Mouse (Mus musculus) adrenal gland, postnatal 14 days (tissue): Measurements from ENCODE around the gene Zscan20. TPM values are rescaled to one million over a fixed set of nuclear protein-coding genes. Genes with fewer than 3 reads are reported as not detected.

Source experiments
- DNase-seq: peaks from one replicate; pipeline ENCODE4 v3.0.0; 2021; ENCODE audit warnings: mixed read lengths
- long read RNA-seq, 2 experiments: library from polyadenylated mRNA; stranded (forward); transcript quantifications; one replicate each; pipeline ENCODE4 v2.0.0; 2021
- total RNA-seq: library from RNA; stranded (reverse); gene quantifications from 2 replicates; pipeline ENCODE4 v1.2.3, GENCODE M21; 2021

Gene Zscan20
- 5.0 and 6.5 TPM in 2 replicates for total RNA-seq
- long read RNA-seq, experiment 1, full-length matches to known transcripts: 1 of 2 reads
- long read RNA-seq, experiment 1, partial matches to known transcripts: 0 of 2 reads
- long read RNA-seq, experiment 1, other reads (novel, unspliced or antisense): 1 of 2 reads
- long read RNA-seq, experiment 2, full-length matches to known transcripts: 1 of 3 reads
- long read RNA-seq, experiment 2, partial matches to known transcripts: 0 of 3 reads
- long read RNA-seq, experiment 2, other reads (novel, unspliced or antisense): 2 of 3 reads

DNA sequence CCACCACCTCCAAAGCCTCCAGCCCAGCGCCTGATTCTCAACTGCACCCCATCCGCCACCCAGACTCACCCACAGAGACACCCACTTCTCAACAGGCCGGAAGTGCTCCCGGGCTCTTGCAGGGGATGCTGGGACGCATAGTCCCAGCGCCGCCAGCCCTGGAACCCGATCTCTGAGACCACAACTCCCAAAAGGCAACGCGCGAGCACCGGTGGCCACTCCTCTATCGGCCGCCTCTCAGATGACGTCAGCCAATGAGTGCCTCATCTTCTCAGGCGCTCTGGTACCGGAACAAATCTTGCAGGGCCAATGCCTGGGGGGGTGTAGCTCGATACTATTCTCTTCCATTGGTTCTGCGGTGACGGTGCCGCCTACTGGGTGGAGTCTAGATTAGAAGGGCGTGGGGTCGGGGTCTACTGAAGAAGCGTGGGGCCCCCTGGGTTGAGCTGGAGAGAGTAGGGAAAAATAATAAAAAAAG is at the start of gene Zscan20:
TSS of gene Zscan20 (minus strand) at position 174 of the 478 bp plus-strand sequence.
- peak; percentile 97 for DNase-seq

DNA sequence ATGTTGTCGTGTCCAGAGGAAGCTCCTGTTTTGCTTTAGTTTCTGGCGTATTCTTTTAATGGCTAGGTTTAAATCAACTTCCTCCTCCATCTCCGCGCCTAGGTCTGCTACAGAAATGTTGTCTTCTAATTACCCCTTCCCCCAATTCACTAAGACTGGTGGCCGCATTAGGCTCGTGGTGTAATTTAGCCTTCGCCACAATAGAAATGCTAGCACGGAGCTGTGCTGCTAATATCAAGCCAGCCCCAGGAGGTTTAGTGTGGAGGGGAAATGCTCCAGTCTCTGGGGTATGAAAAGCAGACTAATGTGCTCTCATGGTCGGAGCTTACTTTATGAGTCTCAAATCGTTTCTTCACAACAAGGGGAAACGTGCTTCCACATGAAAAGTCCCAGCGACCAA is 45.5 kb upstream of the Zscan20 start:
- DNase-seq: no peak

DNA sequence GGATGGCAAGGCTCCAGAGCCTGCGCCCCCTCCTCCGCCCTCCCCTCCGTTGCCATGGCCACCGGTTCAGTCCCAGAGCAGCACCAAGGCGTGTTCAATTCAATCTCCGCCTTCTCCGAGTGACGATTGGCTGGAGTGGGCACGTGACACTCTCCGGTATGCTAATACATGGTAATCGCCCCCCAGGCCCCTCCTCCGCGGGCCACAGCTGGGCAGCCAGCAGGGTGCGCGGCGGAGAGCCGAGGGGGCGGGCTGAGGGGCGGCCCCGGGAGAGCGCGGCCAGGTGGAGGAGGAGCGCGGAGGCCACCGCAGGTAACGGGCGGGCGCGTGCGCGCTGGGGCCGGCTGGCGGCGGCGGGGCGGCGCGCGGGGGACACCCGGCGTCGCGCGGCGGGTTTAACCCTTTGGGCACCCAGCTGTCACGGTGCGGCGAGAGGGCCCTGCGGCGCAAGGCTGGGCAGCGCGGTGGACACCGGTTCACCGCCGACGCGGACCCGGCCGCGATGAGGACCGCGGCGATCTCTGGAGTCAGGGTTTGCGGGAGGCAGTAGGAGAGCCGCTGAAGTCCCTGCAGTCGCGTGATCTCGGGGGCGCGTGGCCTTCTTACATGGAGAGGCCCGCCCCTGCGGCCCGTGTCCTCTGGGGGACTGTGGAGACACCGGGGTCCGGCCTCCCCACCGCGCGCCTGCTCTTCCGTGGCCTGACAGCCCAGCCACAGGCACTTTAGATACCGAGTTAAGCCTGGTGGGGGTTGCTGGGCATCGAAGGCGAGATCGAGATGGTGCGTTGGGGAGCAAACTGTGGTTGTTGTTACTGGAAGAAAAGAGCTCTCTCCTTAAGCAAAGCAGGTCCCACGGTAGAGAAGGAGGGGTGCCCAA is 44.8 kb upstream of the Zscan20 start, which contains the start of gene Phc2:
TSS of gene Phc2 (plus strand) at position 198 of the 877 bp plus-strand sequence.
- peak; percentile 97 for DNase-seq

DNA sequence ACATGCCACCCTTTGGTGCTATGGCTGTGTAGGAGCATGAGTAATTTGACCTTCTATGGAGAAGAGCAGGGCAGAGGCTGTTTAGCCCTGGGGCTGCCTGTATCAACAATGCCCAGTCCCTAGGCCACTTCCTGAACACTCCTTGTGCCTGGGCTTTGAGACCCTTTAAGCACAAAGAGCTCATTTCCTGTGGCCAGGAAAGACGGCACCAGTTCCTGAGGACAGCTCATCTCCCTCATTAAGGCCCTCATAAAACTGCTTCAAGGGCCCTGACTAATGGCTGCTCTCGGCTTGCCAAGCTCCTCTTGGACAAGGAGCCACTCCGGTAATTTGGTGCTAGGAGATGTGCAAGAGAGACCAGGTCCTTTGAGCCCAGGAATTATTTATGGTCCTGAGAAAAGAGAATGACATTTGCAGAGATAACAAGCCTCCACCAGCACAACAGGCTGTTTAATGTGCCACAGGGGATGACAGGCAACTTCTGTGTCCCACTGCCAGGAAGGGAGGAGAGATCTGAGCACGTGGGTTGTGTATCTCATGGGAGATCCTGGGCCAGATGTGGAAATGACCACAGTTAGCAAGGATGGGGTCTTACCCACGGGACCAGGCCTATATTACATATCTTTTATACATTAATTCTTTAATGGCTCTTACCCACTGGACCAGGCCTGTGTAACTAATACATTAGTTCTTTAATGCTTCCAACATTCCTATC is 42.8 kb upstream of the Zscan20 start:
- DNase-seq: peak; percentile 68

DNA sequence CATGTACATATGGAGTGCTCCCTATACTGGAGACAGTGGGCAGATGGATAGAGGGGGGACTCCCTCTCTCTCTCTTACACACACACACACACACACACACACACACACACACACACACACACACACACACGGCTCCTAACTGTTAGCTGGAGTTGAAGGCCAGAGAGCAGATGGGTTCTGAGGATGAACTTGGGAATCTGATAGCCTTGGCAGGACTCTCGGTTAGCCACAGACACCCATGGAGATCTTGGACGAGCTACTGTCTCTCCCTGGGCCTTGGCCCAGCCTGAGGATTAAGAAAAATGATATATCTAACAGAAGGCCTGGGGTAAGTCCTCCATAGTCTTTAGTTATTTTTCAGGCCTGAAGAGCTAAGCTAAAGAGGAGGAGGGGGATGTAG is 41.6 kb upstream of the Zscan20 start:
- DNase-seq: no peak

DNA sequence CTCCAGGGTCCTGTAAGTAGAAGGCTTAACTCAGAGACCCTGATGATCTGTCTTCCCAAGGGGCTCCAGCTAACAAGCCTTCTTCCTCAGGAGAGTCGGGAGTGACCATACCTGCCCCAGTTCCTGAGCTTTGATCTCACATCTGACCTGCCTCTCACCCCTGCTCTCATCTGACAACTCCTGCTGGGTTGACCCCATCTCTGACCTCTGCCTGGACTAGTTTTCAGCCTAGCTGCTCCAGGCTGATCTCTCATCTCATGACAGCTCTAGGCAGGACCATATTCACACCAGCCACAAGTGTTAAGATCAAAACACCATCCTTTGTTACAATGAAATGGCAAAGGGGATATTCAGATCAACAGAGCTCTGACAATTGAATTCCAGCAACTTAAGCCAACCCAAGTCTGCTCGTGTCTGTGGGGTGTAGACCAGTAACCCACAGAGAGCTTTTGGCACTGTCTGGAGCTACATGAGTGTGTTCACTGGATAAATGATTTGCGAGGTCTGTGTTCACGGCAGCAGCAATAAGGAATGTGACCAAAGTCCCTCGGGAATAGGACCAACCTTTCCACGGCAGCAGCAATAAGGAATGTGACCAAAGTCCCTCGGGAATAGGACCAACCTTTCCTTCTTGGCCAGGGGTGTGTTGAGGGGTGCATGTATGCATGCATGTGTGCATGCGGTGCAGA is 38.8 kb upstream of the Zscan20 start:
- no peak for DNase-seq

DNA sequence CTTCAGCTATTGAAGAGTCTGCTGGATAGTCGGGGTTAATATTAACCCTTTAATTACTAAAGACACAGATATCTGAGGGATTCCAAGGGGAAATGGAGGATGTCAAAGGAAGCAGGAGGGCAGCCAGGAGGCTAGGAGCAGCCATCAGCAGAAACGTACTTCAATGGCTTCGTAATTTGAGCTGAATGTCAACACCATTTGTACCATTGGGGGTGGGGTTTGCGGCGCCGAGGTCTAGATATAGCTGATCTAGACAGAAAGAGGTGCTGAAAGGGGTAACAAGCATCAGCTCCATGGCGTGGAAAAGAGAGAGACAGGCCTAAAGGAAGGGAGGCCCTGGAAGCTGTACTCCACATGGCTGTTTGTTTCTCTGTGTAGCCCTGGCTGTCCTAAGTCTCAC is 36.9 kb upstream of the Zscan20 start:
- no peak for DNase-seq

DNA sequence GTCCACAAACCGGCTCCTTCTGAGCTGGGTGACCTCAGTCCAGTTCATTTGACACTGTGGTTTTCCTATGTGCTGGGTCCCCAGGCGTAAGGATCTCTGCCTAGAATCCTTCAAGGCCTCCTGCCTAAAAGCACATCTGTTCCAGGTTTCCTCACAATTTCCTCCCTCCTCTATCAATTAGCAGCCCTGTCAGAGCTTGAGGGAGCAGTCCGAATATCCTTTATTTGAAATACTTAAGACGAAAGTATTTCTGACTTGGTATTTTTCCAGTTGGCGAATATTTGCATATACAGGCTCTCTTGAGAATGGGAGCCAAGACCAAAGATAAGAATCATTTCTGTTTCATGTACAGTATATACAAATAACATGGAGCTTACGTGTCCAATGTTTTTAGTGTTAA is 36.0 kb upstream of the Zscan20 start:
- DNase-seq: no peak

DNA sequence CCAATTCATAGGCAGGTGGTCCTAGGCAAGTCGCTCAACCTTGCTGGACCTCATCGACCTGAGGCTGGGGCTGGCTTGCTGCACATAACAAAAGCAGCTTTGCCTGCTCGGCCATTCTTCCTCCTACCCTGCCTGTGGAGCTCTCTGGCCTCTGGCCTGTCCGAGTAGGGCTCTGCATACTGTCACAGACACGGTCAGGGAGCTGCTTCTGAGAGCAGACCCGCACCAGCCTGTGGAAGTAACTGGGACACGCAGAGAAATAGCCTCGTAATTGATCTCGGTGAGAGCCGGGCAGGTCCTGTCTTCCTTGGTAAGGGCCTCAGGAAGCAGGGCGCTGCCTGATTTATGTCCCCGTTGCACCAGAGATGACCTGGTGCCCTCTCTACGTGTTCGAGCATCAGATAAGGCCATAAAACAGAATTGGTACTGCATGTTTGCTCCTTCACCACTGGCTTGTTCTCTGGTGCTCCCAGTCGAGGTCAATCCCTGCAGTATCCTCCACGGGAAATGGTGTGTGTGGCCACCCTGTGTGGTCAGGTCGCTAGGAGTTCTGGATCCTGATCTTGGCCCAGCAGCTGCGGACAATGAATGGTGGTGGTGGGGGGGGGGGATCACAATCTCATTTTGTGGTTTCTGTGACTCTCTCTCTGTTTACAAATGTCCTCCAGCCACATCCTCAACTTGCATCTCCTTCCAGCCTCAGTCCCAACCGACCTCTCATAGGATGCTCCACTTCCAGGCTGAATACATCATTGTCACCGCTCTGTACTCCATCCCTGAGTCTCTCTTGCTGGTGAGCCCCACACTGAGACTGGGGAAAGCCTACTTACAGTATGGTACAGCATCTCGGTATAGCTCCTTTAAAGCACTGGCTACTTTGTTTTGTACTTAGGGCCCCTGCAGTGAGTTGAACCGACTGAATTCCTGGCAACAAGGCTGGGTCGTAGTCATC is 32.1 kb upstream of the Zscan20 start:
- DNase-seq: no peak

DNA sequence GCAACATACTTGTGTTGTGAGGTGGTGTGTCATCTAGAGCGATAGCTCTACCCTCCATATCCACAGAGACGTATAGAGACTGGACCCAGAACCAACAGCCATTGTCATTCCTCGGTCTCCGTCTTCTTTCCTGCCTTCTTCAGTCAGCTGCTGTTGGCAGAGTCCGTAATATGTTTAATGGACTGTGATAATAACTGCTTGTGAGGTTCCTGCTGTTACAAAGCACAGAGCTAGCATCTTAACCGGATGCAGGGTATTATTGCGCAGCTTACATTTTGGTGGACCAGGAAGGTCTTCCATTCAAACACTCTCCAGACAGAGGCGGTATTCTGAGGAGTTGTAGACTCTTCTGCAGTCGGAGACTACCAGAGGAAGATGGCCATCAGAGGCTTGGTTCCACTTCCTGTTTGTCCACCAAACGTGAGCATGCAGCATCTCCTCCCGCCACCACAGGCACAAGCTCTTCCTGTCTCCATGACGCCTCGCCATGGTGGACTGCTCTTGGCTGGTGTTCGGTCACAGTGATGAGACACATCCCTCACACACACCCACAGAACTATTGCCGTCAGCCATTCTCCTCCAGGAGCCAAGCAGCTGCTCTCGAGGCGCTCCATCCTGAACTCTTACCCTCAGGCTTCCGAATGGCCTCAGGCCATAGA is 28.5 kb upstream of the Zscan20 start:
- no peak for DNase-seq

DNA sequence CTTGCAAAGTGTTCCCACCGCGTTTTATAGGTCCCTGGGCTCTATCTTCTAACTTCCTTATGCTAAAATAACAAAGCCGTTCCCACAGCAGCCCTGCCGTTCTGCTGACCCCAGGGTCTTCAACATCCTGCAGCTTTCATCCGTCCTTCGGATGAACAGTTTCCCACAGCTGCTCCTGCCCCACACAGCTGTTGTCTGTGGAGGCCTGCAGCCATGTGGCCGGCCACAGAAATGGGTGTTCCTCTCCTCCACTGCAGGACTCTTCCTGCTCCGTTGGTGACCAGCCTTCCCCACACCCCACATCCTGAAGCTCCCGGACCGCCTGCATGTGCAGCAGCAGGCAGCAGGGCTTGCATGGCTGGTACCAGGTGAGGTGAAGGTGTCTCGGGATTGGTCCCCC is 27.4 kb upstream of the Zscan20 start:
- no peak for DNase-seq

DNA sequence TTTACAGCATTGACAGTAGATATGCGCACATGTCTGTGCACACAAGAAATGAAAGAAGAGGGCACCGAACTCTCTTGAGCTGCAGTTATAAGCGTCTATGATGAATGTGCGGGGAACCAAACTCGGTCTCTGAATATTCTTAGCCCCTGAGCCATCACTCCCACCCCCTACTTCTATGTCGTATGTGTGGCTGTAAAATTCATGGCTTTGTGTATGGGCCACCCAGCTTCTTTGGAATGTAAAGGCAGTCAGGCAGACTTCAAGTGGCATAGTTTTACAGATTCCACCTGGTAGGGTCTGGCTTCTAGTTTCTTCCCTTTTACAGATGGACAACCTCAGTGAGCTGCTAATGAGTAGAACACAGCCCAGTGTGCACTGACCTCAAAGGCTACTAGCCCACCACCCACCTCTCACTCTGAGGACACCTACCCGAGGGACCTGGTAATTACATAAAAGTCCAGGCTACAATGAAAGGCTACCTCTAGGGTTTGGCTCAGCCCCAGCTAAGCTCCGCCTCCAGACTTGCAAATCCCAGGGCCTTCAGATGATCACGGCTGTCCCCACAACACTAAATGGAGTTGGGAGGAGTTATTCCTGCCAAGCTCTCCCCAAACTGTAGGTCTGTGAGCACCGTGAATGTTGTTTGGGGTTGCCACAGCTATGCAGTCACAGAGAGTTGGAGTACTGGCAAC is 26.1 kb upstream of the Zscan20 start:
- peak; percentile 60 for DNase-seq

DNA sequence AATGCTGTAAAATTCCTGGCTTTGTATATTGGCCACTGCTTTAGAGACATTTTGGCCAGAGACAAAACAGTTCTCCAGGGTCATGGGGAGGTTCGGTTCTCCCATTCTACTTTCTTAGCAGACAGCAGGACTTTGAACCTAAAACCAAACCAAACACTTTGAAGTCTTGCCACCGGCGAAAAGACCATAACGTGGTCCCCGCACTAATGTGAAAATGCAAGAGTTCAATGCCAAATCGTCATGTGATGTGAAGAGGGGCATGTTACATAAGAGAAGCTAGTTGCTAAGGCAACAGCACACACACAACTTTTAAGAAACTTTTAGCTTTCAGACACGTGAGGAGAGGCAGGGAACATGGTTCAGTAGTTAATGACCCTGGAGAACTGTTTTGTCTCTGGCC is 25.6 kb upstream of the Zscan20 start:
- DNase-seq: peak; percentile 50

DNA sequence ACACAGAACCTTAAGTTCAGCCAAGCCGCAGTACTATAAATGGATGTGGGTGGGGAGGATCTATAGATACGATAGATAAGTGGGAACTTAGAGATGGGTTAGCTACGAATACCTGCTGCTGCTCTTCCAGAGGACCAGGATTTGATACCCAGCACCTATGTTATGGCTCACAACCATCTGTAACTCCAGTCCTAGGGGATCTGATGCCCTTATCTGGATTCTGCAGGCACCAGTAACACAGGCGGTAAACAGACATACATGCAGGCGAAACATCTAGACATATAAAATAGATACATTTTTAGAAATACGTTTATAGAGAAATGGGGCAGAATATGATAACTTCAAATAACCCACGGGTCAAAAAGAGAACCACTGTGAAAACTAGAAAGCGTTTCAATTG is 11.2 kb upstream of the Zscan20 start:
- DNase-seq: no peak

DNA sequence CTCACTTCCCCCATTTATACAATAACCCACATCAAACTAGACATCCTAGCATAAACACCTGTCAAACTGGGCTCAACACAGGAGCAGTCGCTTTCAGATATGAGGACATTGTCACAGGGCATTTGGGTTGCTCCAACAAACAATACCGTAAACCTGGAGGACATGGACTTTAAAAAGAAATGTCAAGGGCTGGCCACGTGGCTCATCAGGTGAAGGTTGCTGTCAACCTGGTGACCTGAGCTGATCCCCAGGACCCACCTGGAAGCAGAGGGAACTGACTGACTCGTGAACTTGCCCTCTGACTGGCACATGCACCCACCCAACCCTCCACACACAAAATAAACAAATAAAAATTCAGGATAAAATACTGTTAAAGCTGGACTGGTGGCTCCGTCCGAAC is 10.7 kb upstream of the Zscan20 start:
- DNase-seq: no peak

DNA sequence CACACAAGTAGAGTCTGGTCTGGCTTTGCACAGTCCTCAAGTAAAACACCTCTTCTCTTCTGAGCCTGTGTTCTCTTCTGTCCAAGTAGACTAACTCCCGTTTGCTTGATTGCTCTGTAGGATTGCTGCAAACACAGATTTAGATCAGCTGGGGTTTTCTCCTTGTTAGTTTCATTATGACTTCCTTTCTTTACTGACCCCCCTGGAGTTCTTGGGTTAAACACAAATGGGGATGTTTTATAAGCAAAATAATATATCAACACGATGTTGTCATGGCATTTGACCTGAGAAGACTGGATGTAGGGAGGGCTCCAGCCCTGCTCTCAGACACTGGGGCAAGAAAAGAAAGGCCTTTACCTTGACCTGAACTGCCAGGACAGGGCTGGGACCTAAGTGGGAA is 9.1 kb upstream of the Zscan20 start:
- DNase-seq: no peak

DNA sequence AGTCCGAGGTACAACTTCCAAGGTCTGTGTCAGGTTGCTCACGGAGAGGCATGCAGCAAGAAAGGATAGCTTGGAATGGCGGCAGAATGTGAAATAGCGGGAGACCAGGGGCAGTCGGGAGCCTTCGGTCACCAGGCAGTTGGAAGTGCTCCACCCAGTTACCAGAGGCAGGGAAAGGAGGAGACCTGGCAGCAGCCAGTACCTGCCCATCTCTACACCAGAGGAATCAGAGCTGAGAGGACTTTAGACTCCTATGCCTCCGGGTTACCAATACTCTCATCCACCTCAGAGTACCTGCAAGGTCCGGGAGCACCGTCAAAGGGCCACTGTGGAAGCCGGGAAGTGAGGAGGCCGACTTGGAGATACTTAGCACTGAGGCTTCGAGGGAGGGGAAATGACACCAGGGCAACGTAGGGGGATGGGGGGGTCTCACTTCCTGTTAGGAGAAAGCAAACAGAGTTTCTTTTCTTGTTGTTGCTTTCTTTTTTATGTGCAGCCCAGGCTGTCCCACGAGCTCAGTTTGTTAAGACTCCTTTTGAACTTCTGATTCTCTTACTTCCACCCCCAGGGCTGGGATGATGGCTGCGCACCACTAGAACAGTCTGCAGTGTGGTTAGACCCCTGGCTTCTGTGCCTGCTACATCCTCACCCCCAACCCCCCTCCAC is 8.5 kb upstream of the Zscan20 start, which contains the start of gene Tlr12:
TSS of gene Tlr12 (minus strand) at position 374 of the 666 bp plus-strand sequence.
- DNase-seq: peak; percentile 25

DNA sequence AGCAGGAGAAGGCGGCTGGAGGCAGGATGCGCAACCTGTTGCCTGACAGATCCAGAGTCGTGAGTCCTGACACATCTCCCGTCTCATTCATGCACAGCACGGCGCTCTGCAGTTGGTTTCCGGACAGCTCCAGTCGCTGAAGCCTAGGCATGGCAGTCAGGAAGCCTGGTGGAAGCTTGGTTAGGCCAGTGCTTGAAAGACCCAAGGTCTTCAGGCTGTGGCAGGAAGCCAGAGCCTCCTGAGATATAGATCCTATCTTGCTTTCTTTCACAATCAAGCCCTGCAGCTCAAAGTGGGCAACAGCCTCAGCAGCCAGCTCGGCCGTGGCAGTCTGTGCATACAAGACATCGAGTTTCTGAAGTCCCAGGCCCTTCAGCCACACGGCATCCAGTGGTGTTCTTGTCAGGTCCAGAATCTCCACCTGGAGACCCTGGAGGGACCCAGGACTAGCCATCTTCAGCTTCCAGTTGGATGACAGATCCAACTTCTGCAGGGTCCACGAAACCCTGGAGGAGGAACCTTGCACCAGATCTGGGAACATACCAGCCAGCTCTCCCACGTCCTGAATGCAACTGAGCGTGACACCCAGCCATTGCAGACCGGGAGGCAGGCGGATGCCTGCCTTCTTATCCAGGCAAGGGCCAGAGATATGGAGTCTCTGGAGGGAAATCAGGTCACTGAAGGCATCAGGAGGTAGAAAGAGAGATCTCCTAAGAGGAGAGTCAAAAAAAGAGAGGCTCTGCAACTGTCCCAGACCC is 7.6 kb upstream of the Zscan20 start:
- DNase-seq: peak; percentile 57
